24 mouse cellular contexts compared by ENCODE assay signal in genomic region chr13:23806422-23807052, GRCm38 (mm10). TPM values are rescaled to one million over a fixed set of nuclear protein-coding genes. Genes with fewer than 3 reads are reported as not detected.
A peak's percentile ranks its signal among the peaks of the same experiment; 100 is the strongest.
DNase-seq lines count a peak whose midpoint lies in the region; ATAC-seq and TF ChIP-seq lines count a peak whose summit lies in the region.
"Had no signal": no experiment of that assay in that cellular context is flagged by ENCODE, and none has a peak within 500 bp of the region (broad histone marks: within the 10 kb centered on the region; RNA-seq: fewer than 3 reads in every experiment).

Gene Slc17a2, plus strand, starts transcription at chr13:23806993.

- 51% methylated on average over 15 of the region's 15 CpGs for WGBS in intestine, postnatal 0 days
- WGBS in liver, embryonic 15.5 days (ENCODE audit: insufficient replicate concordance) = 60% methylated on average over 15 of the region's 15 CpGs
- 92% methylated on average over 15 of the region's 15 CpGs for WGBS in midbrain, embryonic 13.5 days

- no peak within 1 kb of the TSS for H3K27ac ChIP-seq in intestine, postnatal 0 days (ENCODE audit: low read depth, low read length)
- H3K27ac ChIP-seq in liver, embryonic 15.5 days (replicated peaks) = peak within 1 kb of the TSS; percentile 38; the same call in 1 of the 2 replicates
- no peak within 1 kb of the TSS for H3K27ac ChIP-seq in midbrain, embryonic 13.5 days
- H3K27ac ChIP-seq: embryonic facial prominence, embryonic 12.5 days; hindbrain, postnatal 0 days; midbrain, embryonic 15.5 days had no signal

- DNase-seq in adrenal gland, postnatal 10 days = no peak
- no peak for DNase-seq in adrenal gland, postnatal 4 days (ENCODE audit: low spot score in 2 of 2)
- peak; percentile 3 for DNase-seq in left cerebral cortex, postnatal 4 days
- no peak for DNase-seq in left cerebral cortex, postnatal 14 days (ENCODE audit: low spot score in 2 of 2)
- DNase-seq in layer of hippocampus, postnatal 36 days = no peak
- DNase-seq: adrenal gland, adult 8-10 months; cerebellum, adult 18-20 months; heart, postnatal 4 days; thymus, adult 18-20 months had no signal

- no peak for TF ChIP-seq CTCF in intestine, postnatal 0 days (IDR thresholded peaks at IDR 0.05; ENCODE audit: low read depth)

- H3K4me3 ChIP-seq in intestine, postnatal 0 days (ENCODE audit: low read depth, low read length) = no peak within 1 kb of the TSS
- no peak within 1 kb of the TSS for H3K4me3 ChIP-seq in liver, embryonic 15.5 days (replicated peaks)
- H3K4me3 ChIP-seq in midbrain, embryonic 13.5 days (replicated peaks) = no peak within 1 kb of the TSS
- H3K4me3 ChIP-seq: embryonic facial prominence, embryonic 12.5 days; midbrain, embryonic 15.5 days had no signal

- ATAC-seq in intestine, postnatal 0 days = peak; percentile 22; the same call in 1 of the 2 replicates
- peak; percentile 62 for ATAC-seq in liver, embryonic 15.5 days (ENCODE audit: insufficient read depth)
- ATAC-seq in midbrain, embryonic 13.5 days = no peak
- ATAC-seq: CD4-positive, CD25-positive, alpha-beta regulatory T cell, adult 4 months; forebrain, embryonic 16.5 days; hindbrain, postnatal 0 days; midbrain, embryonic 15.5 days had no signal

- no peaks in the 10 kb centered on the region for H3K9me3 ChIP-seq in intestine, postnatal 0 days (ENCODE audit: control insufficient read depth)
- no peaks in the 10 kb centered on the region for H3K9me3 ChIP-seq in liver, embryonic 15.5 days (replicated peaks)
- no peaks in the 10 kb centered on the region for H3K9me3 ChIP-seq in midbrain, embryonic 13.5 days
- H3K9me3 ChIP-seq: embryonic facial prominence, embryonic 12.5 days; midbrain, embryonic 15.5 days had no signal

- no peak within 1 kb of the TSS for H3K9ac ChIP-seq in intestine, postnatal 0 days (ENCODE audit: low read depth, low read length)
- no peak within 1 kb of the TSS for H3K9ac ChIP-seq in liver, embryonic 15.5 days
- no peak within 1 kb of the TSS for H3K9ac ChIP-seq in midbrain, embryonic 13.5 days (replicated peaks)
- H3K9ac ChIP-seq: embryonic facial prominence, embryonic 12.5 days; midbrain, embryonic 15.5 days had no signal

- H3K36me3 ChIP-seq in intestine, postnatal 0 days (ENCODE audit: control insufficient read depth, insufficient read depth) = no peaks in the 10 kb centered on the region
- no peaks in the 10 kb centered on the region for H3K36me3 ChIP-seq in liver, embryonic 15.5 days (replicated peaks)
- H3K36me3 ChIP-seq in midbrain, embryonic 13.5 days = no peaks in the 10 kb centered on the region
- H3K36me3 ChIP-seq: embryonic facial prominence, embryonic 12.5 days; midbrain, embryonic 15.5 days had no signal

- intact Hi-C loops in left cerebral cortex, postnatal 4 days (cut with DNase I) = no loop called here
- intact Hi-C loops in left cerebral cortex, postnatal 14 days (cut with DNase I) = no loop called here

- H3K4me2 ChIP-seq in intestine, postnatal 0 days (replicated peaks; ENCODE audit: low read depth) = 0 out of 2 replicates have a peak within 1 kb of the TSS, but pooled peaks have one; percentile 30
- peak within 1 kb of the TSS; percentile 25; the same call in 1 of the 2 replicates for H3K4me2 ChIP-seq in liver, embryonic 15.5 days
- H3K4me2 ChIP-seq in midbrain, embryonic 13.5 days (replicated peaks) = no peak within 1 kb of the TSS
- H3K4me2 ChIP-seq: embryonic facial prominence, embryonic 12.5 days; midbrain, embryonic 15.5 days had no signal

- H3K27me3 ChIP-seq in intestine, postnatal 0 days (replicated peaks; ENCODE audit: control insufficient read depth, insufficient read depth, low read length) = no peaks in the 10 kb centered on the region
- H3K27me3 ChIP-seq in liver, embryonic 15.5 days = no peaks in the 10 kb centered on the region
- no peaks in the 10 kb centered on the region for H3K27me3 ChIP-seq in midbrain, embryonic 13.5 days
- H3K27me3 ChIP-seq: embryonic facial prominence, embryonic 12.5 days; midbrain, embryonic 15.5 days had no signal

- no peaks in the 10 kb centered on the region for H3K4me1 ChIP-seq in intestine, postnatal 0 days (replicated peaks; ENCODE audit: control insufficient read depth, insufficient read depth, low read length)
- 0 out of 2 replicates have a peak, but pooled peaks cover 5% of the 10 kb centered on the region for H3K4me1 ChIP-seq in liver, embryonic 15.5 days (replicated peaks)
- H3K4me1 ChIP-seq in midbrain, embryonic 13.5 days (replicated peaks) = no peaks in the 10 kb centered on the region
- H3K4me1 ChIP-seq: embryonic facial prominence, embryonic 12.5 days; midbrain, embryonic 15.5 days had no signal

RNA-seq across cellular contexts. Expression of gene Slc17a2, which starts in this region (rescaled TPM):
- 10 to 100 TPM; 16.2 to 33.8 TPM for total RNA-seq in adrenal gland, postnatal 10 days (2021)
- total RNA-seq in adrenal gland, postnatal 4 days (2021) = 10 to 100 TPM in 1 of 2 experiments, under 1 TPM in 1; 0.53 to 10.9 TPM
- not detected for total RNA-seq in left cerebral cortex, postnatal 4 days (2021)
- not detected for total RNA-seq in left cerebral cortex, postnatal 14 days (2021)
- 0.05 TPM in 1 of 2 replicates, not detected in the other for polyA plus RNA-seq in intestine, postnatal 0 days (2015; fragmentation: Nextera tagmentation; extraction: Ambion mirVana)
- polyA plus RNA-seq in liver, embryonic 15.5 days (2015; fragmentation: Nextera tagmentation; extraction: Ambion mirVana) = 1.5 and 1.8 TPM in 2 replicates
- polyA plus RNA-seq in midbrain, embryonic 13.5 days (2015; fragmentation: Nextera tagmentation; extraction: Ambion mirVana) = not detected in 2 replicates
- under 1 TPM in 1 of 2 experiments, not detected in 1; 0.23 TPM for total RNA-seq in layer of hippocampus, postnatal 36 days (2021)
- total RNA-seq: gastrocnemius, adult 18-20 months; heart, postnatal 4 days; hindbrain, postnatal 0 days; layer of hippocampus, adult 18-20 months; megakaryocyte, adult 5-6 weeks; MEL had no signal
- polyA plus RNA-seq: CD4-positive, CD25-positive, alpha-beta regulatory T cell, adult 4 months; cortical plate, adult 2 months; embryonic facial prominence, embryonic 12.5 days; forebrain, embryonic 16.5 days; gonadal fat pad, adult 2 months; heart, embryonic 14.5 days; midbrain, embryonic 15.5 days had no signal

Comparison
In these comparisons a context has a peak if more than half of its experiments do, and no peak if none do; other contexts are left out.
1. Peak in DNase-seq in left cerebral cortex, postnatal 4 days; RNA of the gene not detected or under 1 TPM.
2. Peak in ATAC-seq and H3K4me2 ChIP-seq in intestine, postnatal 0 days; RNA of the gene not detected or under 1 TPM.